Mouse (Mus musculus) E14TG2a.4 (cell line): ENCODE data around the gene Piga.

Experiments
- CTCF ChIP-seq: conservative IDR thresholded peaks from 2 replicates; pipeline ENCODE4 v1.5.1; 2014; ENCODE audit warnings: low read length
- NANOG ChIP-seq: IDR thresholded peaks from 2 replicates; pipeline ENCODE4 v1.6.1; 2014; ENCODE audit warnings: borderline replicate concordance, low read length, mixed read lengths
- POU5F1 ChIP-seq: IDR thresholded peaks from 2 replicates; pipeline ENCODE4 v1.6.1; 2014; ENCODE audit warnings: low read length, borderline replicate concordance

- no peak for TF ChIP-seq CTCF
- TF ChIP-seq POU5F1, result no peak
- TF ChIP-seq NANOG, result no peak
These were observed 13.1 kb downstream of the Piga start for GRCm38 (mm10) chrX:164432682-164433081.
